Mouse (Mus musculus): ENCODE measurements around the gene Copg2. TPM values are rescaled to one million over a fixed set of nuclear protein-coding genes. Genes with fewer than 3 reads are reported as not detected.

The Copg2 gene
- 29.3 TPM for total RNA-seq (2023)

GRCm38 (mm10) chr6:30896195-30896985 lies at the start of gene Copg2:
Gene Copg2 (minus strand): TSS chr6:30896794.

DNA sequence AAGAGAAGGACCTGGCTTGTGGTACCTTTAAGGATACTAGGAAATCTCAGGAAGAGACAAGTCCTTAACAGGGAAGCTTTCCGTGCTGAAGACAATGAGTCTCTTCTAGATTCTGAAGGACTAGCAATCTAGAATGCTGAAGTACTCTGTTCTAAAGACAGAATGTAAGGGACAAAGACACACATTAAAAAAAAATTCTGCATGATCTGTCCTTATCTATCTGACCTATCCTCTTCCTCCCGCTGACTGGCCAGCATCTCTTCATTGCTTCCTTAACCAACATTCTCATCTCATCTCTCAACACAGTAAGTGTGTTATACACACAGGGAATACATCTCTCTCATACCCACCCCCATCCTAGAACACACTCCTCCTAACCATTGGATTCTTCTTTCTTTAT lies 18.9 kb upstream of the Copg2 start, which contains the start of gene Tsga13:
Tsga13 (minus strand) TSS at position 101 of the 400 bp plus-strand sequence.

DNA sequence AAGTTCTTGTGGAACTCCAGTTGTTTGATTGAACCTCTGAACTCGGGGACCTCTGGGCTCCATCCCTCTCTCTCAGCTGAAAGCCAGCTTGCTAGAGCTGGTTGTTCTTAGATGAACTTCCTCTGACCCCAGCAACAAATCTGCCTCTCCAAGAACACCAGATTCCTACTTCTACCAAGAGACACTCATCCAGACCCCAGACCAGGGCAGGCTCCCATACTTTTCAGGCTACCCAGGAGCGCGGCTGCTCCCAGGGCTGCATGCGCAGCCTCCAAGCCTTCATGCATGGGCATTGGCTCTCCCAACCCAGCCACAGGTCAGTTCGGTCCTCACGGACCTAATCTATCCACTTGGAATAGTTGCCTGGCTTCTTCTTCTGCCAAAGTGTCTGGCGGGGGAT lies 173.3 kb downstream of the Copg2 start, which contains the start of gene Mest:
Mest (plus strand) TSS at position 217 of the 400 bp plus-strand sequence.

Other genes with a start within 250 kb of the Copg2 start
- gene Cep41, start 203.0 kb downstream of the Copg2 start, total RNA-seq (2023) = 6.1 TPM
- 0.23 TPM for gene Mest, start 173.2 kb downstream of the Copg2 start, total RNA-seq (2023)
- 2.1 TPM for gene Tsga13, start 18.8 kb upstream of the Copg2 start, total RNA-seq (2023)
- gene Klf14, start 62.3 kb upstream of the Copg2 start, total RNA-seq (2023) = not detected

Measured in CD4-positive naive resting alpha-beta T cell, adult 76 days (primary cell).